ENCODE assay signal across 1 mouse cellular context in the genomic region with DNA sequence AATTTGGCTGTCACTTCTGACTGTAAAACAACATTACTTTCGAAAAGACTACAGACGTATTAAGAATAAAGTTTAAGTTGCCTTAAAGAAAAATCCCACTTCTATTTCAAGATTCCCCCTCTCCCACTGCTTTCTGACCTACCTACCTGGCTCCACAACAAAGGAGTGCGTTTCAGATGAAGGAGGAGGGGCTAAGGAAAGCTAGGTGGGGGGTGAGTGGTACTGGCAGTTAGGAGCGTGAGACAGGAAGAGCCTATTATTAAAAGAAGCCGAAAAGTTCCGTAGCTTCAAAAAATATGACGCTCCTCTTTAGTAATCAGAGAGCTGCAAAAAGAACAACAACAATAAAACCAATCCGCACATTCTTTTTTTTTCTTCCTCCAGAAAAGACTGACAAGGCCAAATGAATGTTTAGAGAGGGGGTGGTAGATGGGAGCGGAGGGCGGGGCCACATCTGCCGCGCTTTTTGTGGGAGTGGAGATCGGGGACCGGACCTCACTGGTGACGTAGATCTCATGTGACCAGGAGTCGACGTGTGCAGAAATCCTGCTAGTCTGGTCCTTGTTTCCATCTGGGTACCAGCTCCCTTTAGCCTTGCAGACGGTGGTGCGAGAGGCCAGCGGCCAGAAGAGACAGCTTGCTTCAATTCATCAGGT.
TF ChIP-seq lines count a peak whose summit lies in the region.

A gene (plus strand): TSS at position 506 of the 656 bp plus-strand sequence.

TF ChIP-seq in CH12.LX, 34 proteins besides CTCF, POLR2A, EP300 and RAD21 (continued from another document):
- 0 out of 2 replicates have a peak, but pooled peaks have one; percentile 55 for TF ChIP-seq TBP (conservative IDR thresholded peaks at IDR 0.05; ENCODE audit: low read depth, low read length)
- peak; percentile 62 for TF ChIP-seq USF1 (IDR thresholded peaks at IDR 0.05; ENCODE audit: low read depth, low read length)
- TF ChIP-seq BHLHE40 (IDR thresholded peaks at IDR 0.05; ENCODE audit: low read depth, low read length), result peak; percentile 79
- TF ChIP-seq ZKSCAN1 (IDR thresholded peaks at IDR 0.05; ENCODE audit: borderline replicate concordance, low read depth, low read length), result no peak
